Mouse (Mus musculus): ENCODE data around the gene Als2cr12. TPM values are rescaled to one million over a fixed set of nuclear protein-coding genes. Genes with fewer than 3 reads are reported as not detected.
"Not testable (repeated sequence)": the region's sequence is repeated elsewhere in the genome, so short reads cannot be mapped to it uniquely, and the experiment has no call there.

Gene Als2cr12
- polyA plus RNA-seq, 1 experiment from 2014 or later: not detected

DNA sequence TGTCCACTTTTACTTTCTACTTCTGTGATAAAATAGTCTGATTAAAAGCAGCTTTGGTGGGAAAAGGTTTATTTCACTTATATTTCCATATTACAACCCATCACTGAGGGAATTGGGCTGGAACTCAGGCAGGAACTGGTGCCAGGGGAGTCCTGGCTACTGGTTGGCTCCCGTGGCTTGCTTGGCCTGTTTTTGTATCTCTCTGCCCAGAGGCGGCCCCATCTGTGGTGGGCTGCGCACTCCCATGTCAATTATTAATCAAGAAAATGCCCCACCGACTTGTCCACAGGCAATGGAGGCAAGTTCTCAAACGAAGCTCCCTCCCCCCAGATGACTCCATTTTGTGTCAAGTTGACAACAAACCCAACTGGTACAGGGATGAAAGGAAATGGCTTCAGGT is 27.6 kb downstream of the Als2cr12 start:
- H3K9ac ChIP-seq: no peak overlapping the region
- H3K27ac ChIP-seq: no peak overlapping the region
- WGBS: 83% methylated on average over 5 of the region's 5 CpGs
- no peak overlapping the region for H3K4me2 ChIP-seq
- no peaks in the 10 kb centered on the region for H3K4me1 ChIP-seq
- no peak for ATAC-seq (replicated peaks; ENCODE audit: low FRiP score)
- H3K9me3 ChIP-seq (replicated peaks): no peaks in the 10 kb centered on the region; the same call in 1 of the 2 replicates
- no peaks in the 10 kb centered on the region for H3K36me3 ChIP-seq
- no peak overlapping the region for H3K4me3 ChIP-seq (replicated peaks)
- H3K27me3 ChIP-seq: no peaks in the 10 kb centered on the region

DNA sequence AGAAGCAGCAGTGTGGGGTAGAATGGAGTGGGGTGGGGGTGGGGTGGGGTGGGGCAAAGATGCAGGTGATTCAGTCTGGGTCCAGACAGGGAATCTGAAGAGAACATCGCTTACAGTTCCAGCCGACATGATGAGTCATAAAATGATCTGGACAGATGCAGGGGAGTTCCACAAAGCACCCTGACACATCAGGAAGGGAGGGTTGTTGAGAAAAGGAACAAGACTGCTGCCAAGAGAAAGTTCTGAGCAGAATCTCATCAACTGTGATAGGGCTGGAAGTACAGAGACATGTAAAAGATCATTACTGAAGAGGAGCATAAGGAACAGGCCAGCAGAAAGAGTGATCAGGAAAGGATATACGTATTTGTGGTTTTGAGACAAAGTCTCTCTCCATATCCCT is 32.4 kb downstream of the Als2cr12 start:
- 77% methylated on average over 3 of the region's 3 CpGs for WGBS
- not testable (repeated sequence) for H3K4me3 ChIP-seq (replicated peaks); H3K36me3 ChIP-seq; H3K4me1 ChIP-seq; H3K9ac ChIP-seq; ATAC-seq (replicated peaks; ENCODE audit: low FRiP score); H3K27ac ChIP-seq; H3K27me3 ChIP-seq; H3K4me2 ChIP-seq; H3K9me3 ChIP-seq (replicated peaks)

DNA sequence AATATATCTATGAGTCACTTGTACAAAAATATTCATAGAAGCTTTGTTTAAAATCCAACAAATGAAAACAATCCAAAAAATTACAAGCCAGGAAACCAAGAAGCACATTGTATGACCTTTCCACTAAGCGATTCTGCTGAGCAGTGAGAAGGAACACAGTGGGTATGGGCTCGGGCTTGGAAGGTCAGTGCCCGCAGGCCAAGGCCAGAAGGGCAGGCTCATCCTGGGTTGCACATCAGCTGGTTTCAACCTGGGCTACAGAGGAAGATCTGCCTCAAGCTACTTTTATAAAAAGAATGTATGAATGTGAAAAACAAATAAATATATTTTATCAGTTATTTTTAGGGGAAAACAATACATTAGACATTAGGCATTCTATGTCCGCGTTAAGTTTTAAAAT is 33.1 kb downstream of the Als2cr12 start:
- not testable (repeated sequence) for H3K4me2 ChIP-seq; H3K9ac ChIP-seq; H3K9me3 ChIP-seq (replicated peaks); H3K27me3 ChIP-seq; H3K27ac ChIP-seq; H3K4me1 ChIP-seq; ATAC-seq (replicated peaks; ENCODE audit: low FRiP score); H3K36me3 ChIP-seq; H3K4me3 ChIP-seq (replicated peaks)
- 89% methylated on average over 5 of the region's 5 CpGs for WGBS

DNA sequence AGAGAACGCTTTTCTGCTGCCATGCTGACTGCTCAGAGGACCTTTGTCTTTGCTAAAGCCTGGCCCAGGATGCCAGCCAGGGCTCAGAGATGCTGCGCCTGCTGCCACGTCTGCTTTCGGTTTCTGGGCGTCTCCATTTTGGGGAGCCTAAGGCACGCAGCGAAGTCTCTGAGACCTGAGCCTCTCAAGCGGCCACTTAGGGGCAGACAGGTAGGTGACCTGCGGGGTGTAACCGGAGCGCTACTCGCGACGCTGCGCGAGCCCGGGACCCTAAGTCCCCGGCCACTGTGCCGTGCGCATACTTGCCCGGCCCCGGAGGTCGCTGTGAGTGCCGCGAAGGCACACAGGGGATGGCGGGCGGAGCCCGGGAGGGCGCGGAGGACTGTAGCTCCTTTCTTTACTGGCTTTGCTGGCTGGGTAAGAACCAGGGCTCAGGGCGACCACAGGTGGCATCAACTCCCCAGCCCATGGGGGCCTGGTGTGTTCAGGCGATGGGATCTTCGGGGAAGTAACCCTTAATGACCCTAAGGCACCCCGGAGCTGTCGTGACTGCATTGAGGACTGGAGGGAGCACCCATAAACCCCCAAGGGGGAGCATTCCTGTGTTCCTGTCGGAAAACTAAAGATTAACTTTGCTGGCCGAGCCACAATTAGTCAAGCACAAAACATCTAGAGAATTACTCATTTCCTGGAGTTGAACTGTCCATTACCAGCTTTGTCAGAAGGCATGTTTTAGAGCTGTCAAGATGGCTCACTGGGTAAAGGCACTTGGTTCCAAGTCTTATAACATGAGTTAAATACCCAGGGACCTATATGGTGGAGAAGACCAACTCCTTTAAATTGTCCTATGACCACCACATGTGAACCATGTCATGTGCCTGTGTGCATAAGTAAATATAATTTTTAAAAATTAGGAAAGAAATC is 43.0 kb downstream of the Als2cr12 start:
- Histone ChIP-seq H3K9me3 (replicated peaks) (no peaks in the 10 kb centered on the region), H3K27ac (peak overlapping the region; percentile 37; the same call in 1 of the 2 replicates), H3K4me1 (no peaks in the 10 kb centered on the region), H3K4me2 (peak overlapping the region; percentile 80), H3K36me3 (no peaks in the 10 kb centered on the region), H3K9ac (peak overlapping the region; percentile 60), H3K4me3 (replicated peaks) (peak overlapping the region; percentile 61), H3K27me3 (no peaks in the 10 kb centered on the region)
- under 1% methylated on average over 37 of the region's 37 CpGs for WGBS
- ATAC-seq (replicated peaks; ENCODE audit: low FRiP score): peak; percentile 79

DNA sequence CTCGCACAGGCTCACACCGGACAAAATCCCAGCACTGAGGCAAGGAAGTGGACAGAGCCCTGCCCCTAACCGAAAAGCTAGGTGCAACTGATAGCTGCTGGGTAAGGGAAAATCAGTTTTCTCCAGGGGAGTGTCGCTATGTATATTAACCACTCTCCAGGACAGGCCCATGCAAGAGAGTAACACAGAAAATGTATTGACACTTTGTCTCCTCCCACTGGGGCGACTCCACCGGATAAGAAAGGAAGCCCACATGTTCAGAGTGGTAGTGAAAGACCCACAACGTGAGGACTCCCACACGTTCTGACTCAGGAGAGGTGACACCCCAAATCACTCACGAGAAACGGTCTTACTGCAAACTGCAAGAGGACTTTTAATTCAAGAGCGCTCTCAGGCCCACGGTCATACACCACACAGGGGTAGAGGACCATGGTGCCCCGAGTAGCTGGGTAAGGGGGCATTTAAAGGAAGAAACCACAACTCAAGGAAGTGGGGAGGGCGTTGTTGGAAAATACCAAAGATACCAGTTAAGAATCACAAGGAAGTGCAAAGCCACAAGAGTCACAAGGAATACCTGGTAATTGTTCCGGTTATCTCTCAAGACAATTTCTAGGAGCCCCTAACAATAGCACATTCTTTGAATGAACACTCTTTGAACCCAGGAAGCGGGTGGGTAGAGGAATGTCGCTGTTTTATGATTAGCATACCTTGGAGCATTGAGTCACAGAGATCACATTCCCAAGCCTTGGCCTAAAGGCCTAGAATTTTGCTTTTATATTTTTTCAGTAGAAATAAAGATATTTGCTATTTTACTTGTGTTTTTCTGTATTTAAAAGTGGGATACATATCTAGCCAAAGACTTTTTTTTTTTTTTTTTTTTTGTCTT is 44.0 kb downstream of the Als2cr12 start:
- not testable (repeated sequence) for ATAC-seq (replicated peaks; ENCODE audit: low FRiP score); H3K4me1 ChIP-seq; H3K27ac ChIP-seq; H3K27me3 ChIP-seq; H3K36me3 ChIP-seq; H3K9me3 ChIP-seq (replicated peaks)
- Histone ChIP-seq H3K4me2 (peak overlapping the region; percentile 80), H3K4me3 (replicated peaks) (peak overlapping the region; percentile 61), H3K9ac (peak overlapping the region; percentile 60; the same call in 1 of the 2 replicates)
- WGBS: 77% methylated on average over 17 of the region's 17 CpGs

DNA sequence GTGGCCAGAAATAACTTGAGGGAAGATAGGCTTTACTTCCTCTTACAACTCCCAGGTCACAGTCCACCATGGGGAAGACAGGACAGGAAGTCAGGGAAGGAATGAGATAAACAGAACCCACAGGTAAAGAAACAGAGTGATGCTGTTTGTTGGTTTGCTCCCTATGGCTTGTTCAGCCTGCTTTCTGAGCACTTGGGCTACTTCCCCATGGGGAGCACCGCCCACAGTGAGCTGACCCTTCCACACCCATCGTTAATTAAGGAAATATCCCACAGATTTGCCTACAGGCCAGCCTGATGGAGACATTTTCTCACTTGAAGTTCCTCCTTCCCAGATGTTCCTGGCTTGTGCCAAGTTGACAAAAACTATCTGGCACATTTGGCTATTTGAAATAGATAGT is 66.9 kb downstream of the Als2cr12 start:
- H3K4me2 ChIP-seq; H3K9ac ChIP-seq; H3K36me3 ChIP-seq; H3K4me3 ChIP-seq (replicated peaks); H3K27me3 ChIP-seq; H3K4me1 ChIP-seq; H3K9me3 ChIP-seq (replicated peaks); ATAC-seq (replicated peaks; ENCODE audit: low FRiP score); H3K27ac ChIP-seq: not testable (repeated sequence)
- WGBS: 78% methylated on average over 2 of the region's 2 CpGs

DNA sequence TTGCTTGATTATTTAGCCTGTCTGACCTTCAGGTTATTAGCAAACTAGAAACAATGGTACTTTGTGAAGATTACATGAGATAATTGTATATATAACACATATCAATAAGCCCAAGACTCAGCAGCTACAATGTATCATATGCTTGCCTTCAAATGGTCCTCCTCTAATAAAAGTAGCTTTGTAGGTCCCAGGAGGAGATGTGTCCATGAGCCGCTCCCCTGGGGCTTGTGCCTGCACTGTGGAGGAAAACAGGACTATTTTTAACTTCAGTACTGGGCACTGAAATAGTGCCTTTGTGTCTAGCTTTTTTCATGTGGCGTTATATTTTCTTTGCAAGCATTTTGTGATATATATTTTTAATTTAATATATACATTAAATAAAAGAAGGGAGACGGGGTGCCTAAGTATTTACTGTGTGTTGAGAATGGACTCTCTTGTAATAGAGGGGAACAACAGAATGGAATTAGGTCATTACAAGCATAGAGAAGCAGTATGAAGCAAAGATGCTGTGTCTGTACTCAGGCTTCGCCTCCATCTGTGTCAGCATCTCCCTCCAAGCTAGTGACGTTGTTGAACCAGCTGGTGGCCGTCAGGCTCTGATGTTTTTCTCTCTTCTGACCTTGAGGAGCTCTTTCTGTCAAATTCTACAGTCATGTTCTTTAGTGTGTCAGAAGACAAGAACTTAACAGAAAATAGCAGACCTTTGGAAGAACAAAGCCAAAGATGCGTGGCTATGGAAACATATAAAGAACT is 73.6 kb downstream of the Als2cr12 start:
- Histone ChIP-seq H3K27ac (no peak overlapping the region), H3K4me2 (no peak overlapping the region), H3K4me3 (replicated peaks) (no peak overlapping the region), H3K36me3 (no peaks in the 10 kb centered on the region), H3K27me3 (no peaks in the 10 kb centered on the region), H3K4me1 (no peaks in the 10 kb centered on the region), H3K9ac (no peak overlapping the region), H3K9me3 (replicated peaks) (no peaks in the 10 kb centered on the region)
- no peak for ATAC-seq (replicated peaks; ENCODE audit: low FRiP score)
- 60% methylated on average over 7 of the region's 7 CpGs for WGBS

DNA sequence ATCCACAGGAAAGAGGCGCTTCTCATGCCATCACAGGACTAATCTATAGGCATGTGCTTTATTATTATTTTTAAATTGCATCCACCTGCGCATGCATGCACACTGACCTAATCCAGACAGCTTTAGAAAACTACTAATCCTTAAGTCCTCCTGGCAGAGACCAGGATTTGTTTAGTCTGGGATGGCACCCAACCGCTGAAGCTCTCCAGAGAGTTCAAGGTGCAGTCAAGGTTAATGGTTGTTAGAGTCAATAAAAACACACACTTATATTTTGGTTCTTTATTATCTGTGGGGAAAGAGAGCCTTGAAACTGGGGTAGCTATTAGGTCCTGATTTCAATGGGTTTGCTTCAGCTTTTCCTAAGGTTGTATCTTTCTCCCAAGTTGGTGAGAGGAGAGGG is 74.5 kb downstream of the Als2cr12 start:
- H3K9me3 ChIP-seq (replicated peaks): no peaks in the 10 kb centered on the region
- no peaks in the 10 kb centered on the region for H3K27me3 ChIP-seq
- WGBS: 80% methylated on average over 3 of the region's 3 CpGs
- H3K4me1 ChIP-seq: no peaks in the 10 kb centered on the region
- H3K36me3 ChIP-seq: no peaks in the 10 kb centered on the region
- H3K4me3 ChIP-seq (replicated peaks): no peak overlapping the region
- no peak overlapping the region for H3K27ac ChIP-seq
- no peak overlapping the region for H3K9ac ChIP-seq
- H3K4me2 ChIP-seq: no peak overlapping the region
- ATAC-seq (replicated peaks; ENCODE audit: low FRiP score): no peak

DNA sequence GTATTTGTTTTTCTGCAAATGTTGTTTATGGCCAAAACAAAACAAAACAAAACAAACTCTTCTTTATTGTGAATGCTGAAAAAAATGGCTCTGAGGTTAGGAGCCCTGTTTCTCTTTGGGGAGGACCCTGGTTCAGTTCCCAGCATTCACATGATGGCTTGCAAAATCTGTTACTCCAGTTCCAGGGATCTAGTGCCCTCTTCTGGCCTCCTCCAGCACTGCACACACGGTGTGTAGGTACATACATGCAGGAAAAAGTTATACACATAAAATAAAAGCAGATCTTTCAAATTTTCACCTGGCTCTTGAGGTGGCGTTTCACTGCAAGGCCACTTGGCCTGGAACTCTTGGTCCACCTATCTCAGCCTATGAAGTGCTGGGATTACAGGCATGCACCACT is 77.0 kb downstream of the Als2cr12 start:
- Histone ChIP-seq H3K27me3 (no peaks in the 10 kb centered on the region), H3K9me3 (replicated peaks) (no peaks in the 10 kb centered on the region), H3K36me3 (no peaks in the 10 kb centered on the region), H3K4me3 (replicated peaks) (no peak overlapping the region), H3K27ac (no peak overlapping the region), H3K4me1 (no peaks in the 10 kb centered on the region), H3K4me2 (no peak overlapping the region), H3K9ac (no peak overlapping the region)
- no peak for ATAC-seq (replicated peaks; ENCODE audit: low FRiP score)
- 89% methylated on average over 2 of the region's 2 CpGs for WGBS

DNA sequence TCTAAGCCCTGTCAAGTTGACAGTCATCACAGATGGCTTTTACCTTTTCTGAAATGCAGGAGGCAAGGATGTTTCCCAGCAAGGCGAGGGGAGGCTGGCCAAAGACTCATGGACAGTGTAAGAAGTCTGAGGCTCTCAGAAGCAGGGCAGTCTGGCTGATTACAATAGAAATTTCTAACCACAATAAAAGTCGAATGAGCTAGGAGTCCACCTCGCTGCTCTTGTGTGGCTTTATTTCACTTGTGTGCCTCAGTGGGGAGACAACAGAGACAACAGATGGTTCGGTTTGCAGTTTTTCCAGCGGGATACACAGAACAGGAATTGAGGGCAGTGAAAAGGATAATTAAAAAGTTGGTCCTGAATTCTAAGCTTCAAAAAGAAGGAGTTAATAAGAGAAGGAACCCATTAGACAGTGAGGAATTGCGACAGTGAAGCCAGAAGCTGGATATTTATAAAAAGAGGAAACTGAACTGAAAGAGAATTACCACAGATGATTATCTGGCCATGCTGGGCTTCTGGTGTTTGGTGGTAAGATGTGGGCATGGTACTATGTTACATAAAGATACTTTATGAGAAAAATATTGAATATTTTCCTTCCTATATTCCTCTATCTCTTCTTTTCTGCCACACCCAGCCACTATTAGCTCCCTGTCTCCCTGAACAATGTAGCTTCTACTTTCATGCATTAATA is 77.7 kb downstream of the Als2cr12 start:
- no peaks in the 10 kb centered on the region for H3K27me3 ChIP-seq
- no peaks in the 10 kb centered on the region for H3K9me3 ChIP-seq (replicated peaks)
- H3K9ac ChIP-seq: no peak overlapping the region
- H3K27ac ChIP-seq: no peak overlapping the region
- no peaks in the 10 kb centered on the region for H3K36me3 ChIP-seq
- ATAC-seq (replicated peaks; ENCODE audit: low FRiP score): no peak
- no peaks in the 10 kb centered on the region for H3K4me1 ChIP-seq
- 80% methylated on average over 6 of the region's 6 CpGs for WGBS
- H3K4me2 ChIP-seq: no peak overlapping the region
- H3K4me3 ChIP-seq (replicated peaks): no peak overlapping the region

DNA sequence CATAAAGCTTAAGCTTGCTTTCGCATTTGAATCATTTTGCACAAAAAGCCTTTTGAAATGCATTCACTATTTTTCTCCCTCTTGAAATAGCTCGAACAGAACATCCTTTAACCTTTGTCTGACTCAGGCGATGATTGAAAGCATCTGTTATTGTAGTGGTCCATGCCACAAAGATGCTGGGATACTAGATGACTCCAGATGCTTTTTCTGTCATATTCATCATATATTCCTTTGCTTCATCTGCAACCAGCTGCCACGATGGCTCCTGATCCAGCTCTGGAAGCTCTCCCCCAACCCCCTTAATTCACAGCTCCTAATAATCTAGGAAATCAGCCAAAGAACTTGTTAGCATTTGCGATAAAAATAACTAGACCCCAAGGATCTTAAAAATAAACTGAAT is 78.7 kb downstream of the Als2cr12 start:
- Histone ChIP-seq H3K4me2 (no peak overlapping the region), H3K4me3 (replicated peaks) (no peak overlapping the region), H3K27me3 (no peaks in the 10 kb centered on the region), H3K4me1 (no peaks in the 10 kb centered on the region), H3K9ac (no peak overlapping the region), H3K36me3 (no peaks in the 10 kb centered on the region), H3K9me3 (replicated peaks) (no peaks in the 10 kb centered on the region), H3K27ac (no peak overlapping the region)
- WGBS: 71% methylated on average over 5 of the region's 5 CpGs
- no peak for ATAC-seq (replicated peaks; ENCODE audit: low FRiP score)

All from kidney, embryonic 15.5 days (tissue).